Mouse (Mus musculus) liver, postnatal 0 days (tissue): ENCODE data around the gene Abcd3.

ENCODE experiments used
- CTCF ChIP-seq: sonication (generic); IDR thresholded peaks from 2 replicates; pipeline ENCODE4 v1.5.1; 2016; ENCODE audit warnings: antibody characterized with exemption, low read depth
- EP300 ChIP-seq: IDR thresholded peaks from 2 replicates; pipeline ENCODE4 v1.6.1; 2016; ENCODE audit warnings: antibody characterized with exemption, low read depth, mild to moderate bottlenecking

- no peak for TF ChIP-seq CTCF
- TF ChIP-seq EP300 = peak; percentile 77
These were observed 37.1 kb upstream of the Abcd3 start for GRCm38 (mm10) chr3:121852074-121852826.
